Mouse (Mus musculus): ENCODE measurements around the gene Mtmr3. TPM values are rescaled to one million over a fixed set of nuclear protein-coding genes. Genes with fewer than 3 reads are reported as not detected.

Mtmr3 gene
- total and polyA plus RNA-seq, 2 experiments = 12.4 to 19.4 TPM

GRCm38 (mm10) chr11:4622997-4623396 is 28.3 kb upstream of the Mtmr3 start:
- H3K27ac ChIP-seq (replicated peaks; ENCODE audit: insufficient read depth, low read depth, low read length) = no peak overlapping the region
- H3K4me3 ChIP-seq (ENCODE audit: insufficient read depth, low read depth, low read length) = no peak overlapping the region
- TF ChIP-seq CTCF (IDR thresholded peaks at IDR 0.05; ENCODE audit: low read depth, low read length) = no peak
- H3K9ac ChIP-seq (ENCODE audit: low read depth, low read length) = no peak overlapping the region
- no peaks in the 10 kb centered on the region for H3K27me3 ChIP-seq (ENCODE audit: control insufficient read depth, insufficient read depth, low read length)
- H3K79me2 ChIP-seq (ENCODE audit: control insufficient read depth, insufficient read depth, low read length) = no peaks in the 10 kb centered on the region
- no peaks in the 10 kb centered on the region for H3K36me3 ChIP-seq (ENCODE audit: control insufficient read depth, insufficient read depth, low read length)
- 76% methylated on average over 5 of the region's 5 CpGs for WGBS
- no peak for DNase-seq (ENCODE audit: extremely low read depth, low read depth, low spot score)
- no peaks in the 10 kb centered on the region for H3K4me1 ChIP-seq (ENCODE audit: control insufficient read depth, insufficient read depth, low read length)

- no peak for DNase-seq (ENCODE audit: extremely low read depth, low read depth, low spot score)
- WGBS = 78% methylated on average over 7 of the region's 7 CpGs
- TF ChIP-seq POLR2A (IDR thresholded peaks at IDR 0.05; ENCODE audit: extremely low read depth, insufficient read depth, low read length) (no peak), CTCF (IDR thresholded peaks at IDR 0.05; ENCODE audit: low read depth, low read length) (no peak)
Measured at GRCm38 (mm10) chr11:4622442-4622986, 27.9 kb upstream of the Mtmr3 start.

GRCm38 (mm10) chr11:4621866-4622265 is 27.2 kb upstream of the Mtmr3 start:
- Histone ChIP-seq H3K79me2 (ENCODE audit: control insufficient read depth, insufficient read depth, low read length) (no peaks in the 10 kb centered on the region), H3K4me3 (ENCODE audit: insufficient read depth, low read depth, low read length) (no peak overlapping the region), H3K36me3 (ENCODE audit: control insufficient read depth, insufficient read depth, low read length) (no peaks in the 10 kb centered on the region), H3K27me3 (ENCODE audit: control insufficient read depth, insufficient read depth, low read length) (no peaks in the 10 kb centered on the region), H3K4me1 (ENCODE audit: control insufficient read depth, insufficient read depth, low read length) (no peaks in the 10 kb centered on the region), H3K27ac (replicated peaks; ENCODE audit: insufficient read depth, low read depth, low read length) (no peak overlapping the region), H3K9ac (ENCODE audit: low read depth, low read length) (no peak overlapping the region)
- no peak for DNase-seq (ENCODE audit: extremely low read depth, low read depth, low spot score)
- WGBS = 72% methylated on average over 4 of the region's 4 CpGs
- TF ChIP-seq POLR2A (IDR thresholded peaks at IDR 0.05; ENCODE audit: extremely low read depth, insufficient read depth, low read length) = no peak
- no peak for TF ChIP-seq CTCF (IDR thresholded peaks at IDR 0.05; ENCODE audit: low read depth, low read length)

More at GRCm38 (mm10) chr11:4622442-4622986, 27.9 kb upstream of the Mtmr3 start:
- no peaks in the 10 kb centered on the region for H3K36me3 ChIP-seq (ENCODE audit: control insufficient read depth, insufficient read depth, low read length)
- no peak overlapping the region for H3K27ac ChIP-seq (replicated peaks; ENCODE audit: insufficient read depth, low read depth, low read length)
- H3K79me2 ChIP-seq (ENCODE audit: control insufficient read depth, insufficient read depth, low read length) = no peaks in the 10 kb centered on the region
- no peak overlapping the region for H3K4me3 ChIP-seq (ENCODE audit: insufficient read depth, low read depth, low read length)
- no peak overlapping the region for H3K9ac ChIP-seq (ENCODE audit: low read depth, low read length)
- H3K27me3 ChIP-seq (ENCODE audit: control insufficient read depth, insufficient read depth, low read length) = no peaks in the 10 kb centered on the region
- no peaks in the 10 kb centered on the region for H3K4me1 ChIP-seq (ENCODE audit: control insufficient read depth, insufficient read depth, low read length)

GRCm38 (mm10) chr11:4620501-4621108 is 25.9 kb upstream of the Mtmr3 start:
- DNase-seq (ENCODE audit: extremely low read depth, low read depth, low spot score) = no peak
- no peaks in the 10 kb centered on the region for H3K36me3 ChIP-seq (ENCODE audit: control insufficient read depth, insufficient read depth, low read length)
- no peak for TF ChIP-seq POLR2A (IDR thresholded peaks at IDR 0.05; ENCODE audit: extremely low read depth, insufficient read depth, low read length)
- no peak for TF ChIP-seq CTCF (IDR thresholded peaks at IDR 0.05; ENCODE audit: low read depth, low read length)
- H3K27me3 ChIP-seq (ENCODE audit: control insufficient read depth, insufficient read depth, low read length) = no peaks in the 10 kb centered on the region
- no peaks in the 10 kb centered on the region for H3K4me1 ChIP-seq (ENCODE audit: control insufficient read depth, insufficient read depth, low read length)
- no peak overlapping the region for H3K9ac ChIP-seq (ENCODE audit: low read depth, low read length)
- WGBS = 59% methylated on average over 13 of the region's 13 CpGs
- no peak overlapping the region for H3K27ac ChIP-seq (replicated peaks; ENCODE audit: insufficient read depth, low read depth, low read length)
- H3K79me2 ChIP-seq (ENCODE audit: control insufficient read depth, insufficient read depth, low read length) = no peaks in the 10 kb centered on the region
- no peak overlapping the region for H3K4me3 ChIP-seq (ENCODE audit: insufficient read depth, low read depth, low read length)

- no peak within 1 kb of the TSS for H3K27ac ChIP-seq (replicated peaks; ENCODE audit: insufficient read depth, low read depth, low read length)
- no peak for DNase-seq (ENCODE audit: extremely low read depth, low read depth, low spot score)
- no peaks in the 10 kb centered on the region for H3K36me3 ChIP-seq (ENCODE audit: control insufficient read depth, insufficient read depth, low read length)
- no peaks in the 10 kb centered on the region for H3K4me1 ChIP-seq (ENCODE audit: control insufficient read depth, insufficient read depth, low read length)
- no peak within 1 kb of the TSS for H3K4me3 ChIP-seq (ENCODE audit: insufficient read depth, low read depth, low read length)
- no peak for TF ChIP-seq POLR2A (IDR thresholded peaks at IDR 0.05; ENCODE audit: extremely low read depth, insufficient read depth, low read length)
- TF ChIP-seq CTCF (IDR thresholded peaks at IDR 0.05; ENCODE audit: low read depth, low read length) = no peak
- 67% methylated on average over 16 of the region's 16 CpGs for WGBS
- H3K79me2 ChIP-seq (ENCODE audit: control insufficient read depth, insufficient read depth, low read length) = no peaks in the 10 kb centered on the region
- H3K9ac ChIP-seq (ENCODE audit: low read depth, low read length) = no peak within 1 kb of the TSS
- no peaks in the 10 kb centered on the region for H3K27me3 ChIP-seq (ENCODE audit: control insufficient read depth, insufficient read depth, low read length)
Measured at GRCm38 (mm10) chr11:4620017-4620485, 25.4 kb upstream of the Mtmr3 start, which contains the start of gene Gm11032. Gm11032 (plus strand) TSS chr11:4620067.

- no peak for TF ChIP-seq CTCF (IDR thresholded peaks at IDR 0.05; ENCODE audit: low read depth, low read length)
- no peak for TF ChIP-seq POLR2A (IDR thresholded peaks at IDR 0.05; ENCODE audit: extremely low read depth, insufficient read depth, low read length)
- no peaks in the 10 kb centered on the region for H3K36me3 ChIP-seq (ENCODE audit: control insufficient read depth, insufficient read depth, low read length)
- WGBS = 83% methylated on average over 2 of the region's 2 CpGs
- H3K27me3 ChIP-seq (ENCODE audit: control insufficient read depth, insufficient read depth, low read length) = no peaks in the 10 kb centered on the region
- no peak overlapping the region for H3K9ac ChIP-seq (ENCODE audit: low read depth, low read length)
- H3K27ac ChIP-seq (replicated peaks; ENCODE audit: insufficient read depth, low read depth, low read length) = no peak overlapping the region
- no peak for DNase-seq (ENCODE audit: extremely low read depth, low read depth, low spot score)
- no peak overlapping the region for H3K4me3 ChIP-seq (ENCODE audit: insufficient read depth, low read depth, low read length)
- no peaks in the 10 kb centered on the region for H3K4me1 ChIP-seq (ENCODE audit: control insufficient read depth, insufficient read depth, low read length)
- H3K79me2 ChIP-seq (ENCODE audit: control insufficient read depth, insufficient read depth, low read length) = no peaks in the 10 kb centered on the region
Measured at GRCm38 (mm10) chr11:4611904-4612303, 17.2 kb upstream of the Mtmr3 start.

Measured in liver, adult 2 months (tissue).